Mouse (Mus musculus) G1E (cell line): Measurements from ENCODE around the gene Smim9.

Source experiments
- CTCF ChIP-seq: IDR thresholded peaks from 2 replicates; pipeline ENCODE4 v1.5.1; 2012; ENCODE audit warnings: low read depth, low read length, inconsistent platforms, mixed read lengths
- GATA1 ChIP-seq: IDR thresholded peaks from 2 replicates; pipeline ENCODE4 v1.6.1; 2012; ENCODE audit warnings: borderline replicate concordance, low read length, inconsistent platforms, mixed read lengths
- POLR2AphosphoS5 ChIP-seq: IDR thresholded peaks from 2 replicates; pipeline ENCODE4 v1.6.1; 2012; ENCODE audit warnings: low read depth, low read length, inconsistent platforms; ENCODE audit not compliant: insufficient replicate concordance

DNA sequence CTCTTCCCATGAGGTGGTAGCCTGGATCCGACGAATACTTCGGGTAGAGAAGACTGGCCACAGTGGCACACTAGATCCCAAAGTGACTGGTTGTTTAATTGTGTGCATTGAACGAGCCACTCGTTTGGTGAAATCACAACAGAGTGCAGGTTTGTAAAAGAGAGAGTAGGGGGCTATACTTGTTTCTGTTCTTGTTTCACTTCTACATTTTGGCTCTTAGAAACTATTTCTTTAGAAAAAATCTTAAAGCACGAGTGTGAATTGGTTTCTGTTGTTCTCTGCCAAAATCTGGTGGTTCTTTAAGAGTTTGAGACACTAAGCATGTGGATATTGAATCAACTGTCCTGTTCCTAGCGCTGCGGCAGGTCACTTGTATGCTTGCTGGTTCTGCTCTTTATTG, 64.8 kb downstream of the Smim9 start:
- TF ChIP-seq GATA1 (no peak), CTCF (no peak), POLR2AphosphoS5 (no peak)
